Mouse (Mus musculus) thymus, adult 2 months (tissue): Measurements from ENCODE around the gene Ankrd31.

Source experiments
- CTCF ChIP-seq: fragments of 200-500 bp; IDR thresholded peaks from 2 replicates; pipeline ENCODE4 v1.5.1; 2012; ENCODE audit warnings: mild to moderate bottlenecking, control low read depth, low read length, moderate library complexity, borderline replicate concordance; ENCODE audit not compliant: control insufficient read depth, poor library complexity, insufficient read depth; ENCODE audit errors: extremely low read depth
- POLR2A ChIP-seq: fragments of 200-500 bp; IDR thresholded peaks from 2 replicates; pipeline ENCODE4 v1.6.1; 2012; ENCODE audit warnings: mild to moderate bottlenecking, low read length, control low read depth, moderate library complexity; ENCODE audit not compliant: control insufficient read depth, poor library complexity, insufficient read depth; ENCODE audit errors: extremely low read depth

- TF ChIP-seq CTCF (no peak), POLR2A (no peak)
Measured at GRCm38 (mm10) chr13:96878220-96879057, 130.4 kb downstream of the Ankrd31 start.
